Mouse (Mus musculus): ENCODE measurements at regions not wholly inside any gene's neighbourhood (a gene's known extent, or its start where the extent isn't known, plus 50 kb on each side); places are given as distances from the start of the nearest gene placed in this dataset.

- TF ChIP-seq CTCF (conservative IDR thresholded peaks at IDR 0.05; ENCODE audit: low read length) = no peak
- TF ChIP-seq POU5F1 (IDR thresholded peaks at IDR 0.05; ENCODE audit: borderline replicate concordance, low read length) = no peak
These were observed 262.1 kb downstream of the Matn1 start for GRCm38 (mm10) chr4:131206181-131206885.

All from E14TG2a.4 (cell line).